Mouse (Mus musculus) MEL (cell line): ENCODE data around the gene Ogfod2. TPM values are rescaled to one million over a fixed set of nuclear protein-coding genes. Genes with fewer than 3 reads are reported as not detected.

Experiments used
- DNase-seq: peaks from one replicate; pipeline ENCODE4 v3.0.0; 2011; ENCODE audit warnings: low read depth, low spot score
- H3K27ac ChIP-seq: 2 replicates; pipeline ENCODE4 v1.5.1; 2012; ENCODE audit warnings: low read depth, mild to moderate bottlenecking, control low read depth, low read length, moderate library complexity; ENCODE audit not compliant: control insufficient read depth
- H3K27me3 ChIP-seq, 2 experiments: fragments of 150-350 bp in 1 of 2; sonication (generic) in 1 of 2; 2 replicates each; pipeline ENCODE4 v1.6.1; 2012; ENCODE audit warnings: low read length in 2 of 2, mild to moderate bottlenecking in 2 of 2, improper control_type of control experiment in 1 of 2, moderate library complexity in 1 of 2; ENCODE audit not compliant: insufficient read depth in 2 of 2, control insufficient read depth in 1 of 2
- H3K36me3 ChIP-seq, 2 experiments: 2 replicates each; pipeline ENCODE4 v1.6.1; 2012 to 2014; ENCODE audit warnings: low read length in 2 of 2, improper control_type of control experiment in 1 of 2, inconsistent platforms in 1 of 2, mild to moderate bottlenecking in 1 of 2; ENCODE audit not compliant: insufficient read depth in 2 of 2, control insufficient read depth in 1 of 2
- H3K4me1 ChIP-seq, 2 experiments: fragments of 150-350 bp in 1 of 2; sonication (generic) in 1 of 2; 2 replicates each; pipeline ENCODE4 v1.6.1; 2012; ENCODE audit warnings: low read length in 2 of 2, improper control_type of control experiment in 1 of 2, mild to moderate bottlenecking in 1 of 2; ENCODE audit not compliant: insufficient read depth in 2 of 2, control insufficient read depth in 1 of 2
- H3K4me3 ChIP-seq, 2 experiments: fragments of 150-350 bp in 1 of 2; sonication (generic) in 1 of 2; 2 replicates each; pipeline ENCODE4 v1.5.1; 2012; ENCODE audit warnings: low read depth in 2 of 2, low read length in 2 of 2, mild to moderate bottlenecking in 2 of 2, moderate library complexity in 2 of 2, control low read depth in 1 of 2, improper control_type of control experiment in 1 of 2; ENCODE audit not compliant: control insufficient read depth in 1 of 2, insufficient read depth in 1 of 2
- H3K79me2 ChIP-seq: 2 replicates; pipeline ENCODE4 v1.6.1; 2012; ENCODE audit warnings: mild to moderate bottlenecking, low read length, moderate library complexity; ENCODE audit not compliant: control insufficient read depth, poor library complexity, insufficient read depth
- H3K9ac ChIP-seq: 2 replicates; pipeline ENCODE4 v1.6.1; 2012; ENCODE audit warnings: low read depth, mild to moderate bottlenecking, control low read depth, low read length, moderate library complexity; ENCODE audit not compliant: control insufficient read depth, poor library complexity, severe bottlenecking
- H3K9me3 ChIP-seq: fragments of 150-350 bp; sonication (generic); replicated peaks from 2 replicates; pipeline ENCODE4 v1.6.1; 2012; ENCODE audit warnings: mild to moderate bottlenecking, low read length, improper control_type of control experiment, moderate library complexity; ENCODE audit not compliant: insufficient read depth
- BHLHE40 ChIP-seq: IDR thresholded peaks from 2 replicates; pipeline ENCODE4 v1.6.1; 2012; ENCODE audit warnings: low read depth, mild to moderate bottlenecking, inconsistent platforms, low read length, improper control_type of control experiment, borderline replicate concordance
- EP300 ChIP-seq, 2 experiments: IDR thresholded peaks; 2 replicates each; pipeline ENCODE4 v1.6.1; 2011; ENCODE audit warnings: improper control_type of control experiment in 2 of 2, low read length in 2 of 2, low read depth in 1 of 2, mild to moderate bottlenecking in 1 of 2
- GATA1 ChIP-seq: IDR thresholded peaks from 2 replicates; pipeline ENCODE4 v1.6.1; 2011; ENCODE audit warnings: low read depth, low read length, improper control_type of control experiment
- HCFC1 ChIP-seq: IDR thresholded peaks from 2 replicates; pipeline ENCODE4 v1.6.1; 2012; ENCODE audit warnings: low read depth, mild to moderate bottlenecking, inconsistent platforms, low read length, improper control_type of control experiment, moderate library complexity
- KAT2A ChIP-seq: conservative IDR thresholded peaks from 2 replicates; pipeline ENCODE4 v1.6.1; 2012; ENCODE audit warnings: low read depth, low read length, improper control_type of control experiment, inconsistent platforms
- MXI1 ChIP-seq: IDR thresholded peaks from 2 replicates; pipeline ENCODE4 v1.6.1; 2011; ENCODE audit warnings: mild to moderate bottlenecking, low read depth, low read length, improper control_type of control experiment
- MYB ChIP-seq: IDR thresholded peaks from 2 replicates; pipeline ENCODE4 v1.6.1; 2011; ENCODE audit warnings: mild to moderate bottlenecking, low read depth, low read length, improper control_type of control experiment
- POLR2AphosphoS5 ChIP-seq: IDR thresholded peaks from 2 replicates; pipeline ENCODE4 v1.6.1; 2012; ENCODE audit warnings: low read depth, borderline replicate concordance, mild to moderate bottlenecking, inconsistent platforms, low read length, moderate library complexity, mixed read lengths
- TBP ChIP-seq: IDR thresholded peaks from 2 replicates; pipeline ENCODE4 v1.8.0; 2011; ENCODE audit warnings: low read depth, low read length, improper control_type of control experiment
- USF1 ChIP-seq: IDR thresholded peaks from 2 replicates; pipeline ENCODE4 v1.6.1; 2014; ENCODE audit warnings: low read depth, mild to moderate bottlenecking, inconsistent platforms, low read length, improper control_type of control experiment, moderate library complexity
- ZMIZ1 ChIP-seq: IDR thresholded peaks from 2 replicates; pipeline ENCODE4 v1.6.1; 2012; ENCODE audit warnings: low read depth, mild to moderate bottlenecking, inconsistent platforms, low read length, improper control_type of control experiment, moderate library complexity
- polyA plus RNA-seq, 2 experiments: library from polyadenylated mRNA; stranded (reverse) in 1 of 2; unstranded in 1 of 2; fragments of >175 nt in 1 of 2; fragments of >200 nt in 1 of 2; gene quantifications; 2 replicates each; pipeline versions ENCODE4 v1.2.1 to v1.2.4; 2012; ENCODE audit warnings: low replicate concordance in 2 of 2, low read depth in 1 of 2; ENCODE audit not compliant: insufficient read length in 2 of 2, insufficient read depth in 1 of 2, missing spikeins in 1 of 2
- total RNA-seq: library from RNA; depleted of rRNA; stranded (reverse); fragments of 300-350 nt; gene quantifications from 2 replicates; pipeline ENCODE4 v1.2.3, GENCODE M21; 2012; rRNA removed

Gene Ogfod2
- total and polyA plus RNA-seq, 3 experiments, result 39.8 to 51.2 TPM; not detected in 1

DNA sequence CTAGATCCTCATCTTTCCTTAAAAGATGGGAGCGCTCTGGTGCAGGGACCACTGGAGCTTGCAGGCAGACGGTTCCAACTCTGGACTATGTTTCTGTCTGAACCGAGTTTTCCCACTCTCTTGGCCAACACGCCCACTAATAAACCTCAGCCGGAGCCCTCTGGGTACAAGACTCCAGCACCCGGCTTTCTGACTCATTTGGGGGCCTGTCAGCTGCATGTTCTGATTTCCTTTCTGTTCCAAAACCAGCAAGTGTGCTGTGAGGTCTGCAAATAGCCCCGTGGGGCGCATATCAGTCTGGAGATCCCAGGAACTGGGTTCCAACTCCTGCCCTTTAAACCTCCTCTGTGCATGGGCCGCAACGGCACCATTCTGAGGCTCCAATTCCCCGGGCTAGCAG, 51.3 kb downstream of the Ogfod2 start:
- Histone ChIP-seq H3K79me2 (no peaks in the 10 kb centered on the region), H3K4me3 (no peak overlapping the region), H3K9ac (no peak overlapping the region), H3K4me1 (no peaks in the 10 kb centered on the region), H3K9me3 (no peaks in the 10 kb centered on the region), H3K27ac (no peak overlapping the region), H3K36me3 (no peaks in the 10 kb centered on the region), H3K27me3 (no peaks in the 10 kb centered on the region)
- TF ChIP-seq EP300 (IDR thresholded peaks at IDR 0.05; ENCODE audit: low read depth in 1 of 2, low read length in 2 of 2) (no peak), BHLHE40 (no peak), MYB (no peak), ZMIZ1 (no peak), TBP (no peak), POLR2AphosphoS5 (no peak), MXI1 (no peak), USF1 (no peak), GATA1 (no peak), HCFC1 (no peak), KAT2A (no peak)
- DNase-seq, result no peak

Other genes starting within 250 kb of the Ogfod2 start
- not detected in 2 replicates for gene Hcar2, start 246.8 kb upstream of the Ogfod2 start, total RNA-seq
- gene Hcar2, start 246.8 kb upstream of the Ogfod2 start, polyA plus RNA-seq, result not detected
- gene Hcar1, start 232.3 kb upstream of the Ogfod2 start, total RNA-seq, result not detected in 2 replicates
- gene Hcar1, start 232.3 kb upstream of the Ogfod2 start, polyA plus RNA-seq, result not detected
- 100 and 109 TPM in 2 replicates for gene Denr, start 205.1 kb upstream of the Ogfod2 start, total RNA-seq
- 100 to 1,000 TPM in 1 of 2 experiments, 10 to 100 TPM in 1; 62.4 to 323 TPM for gene Denr, start 205.1 kb upstream of the Ogfod2 start, polyA plus RNA-seq
- gene Gm43518, start 184.9 kb upstream of the Ogfod2 start, total RNA-seq, result 1.5 and 2.1 TPM in 2 replicates
- gene Gm43518, start 184.9 kb upstream of the Ogfod2 start, polyA plus RNA-seq, result 1 to 10 TPM in 1 of 2 experiments, not detected in 1; 3.6 TPM
- gene Ccdc62, start 181.6 kb upstream of the Ogfod2 start, total RNA-seq, result 7.5 and 8.5 TPM in 2 replicates
- gene Ccdc62, start 181.6 kb upstream of the Ogfod2 start, polyA plus RNA-seq, result 10 to 100 TPM in 1 of 2 experiments, not detected in 1; 13.4 TPM
- gene Hip1r, start 138.7 kb upstream of the Ogfod2 start, total RNA-seq, result 14.9 and 16.6 TPM in 2 replicates
- 10 to 100 TPM in 1 of 2 experiments, not detected in 1; 31.6 TPM for gene Hip1r, start 138.7 kb upstream of the Ogfod2 start, polyA plus RNA-seq
- gene Vps37b, start 80.0 kb upstream of the Ogfod2 start, total RNA-seq, result 27.4 and 28.6 TPM in 2 replicates
- gene Vps37b, start 80.0 kb upstream of the Ogfod2 start, polyA plus RNA-seq, result 10 to 100 TPM in 1 of 2 experiments, not detected in 1; 66.0 TPM
- gene Abcb9, start 16.5 kb upstream of the Ogfod2 start, total RNA-seq, result 2.1 and 2.4 TPM in 2 replicates
- 1 to 10 TPM in 1 of 2 experiments, not detected in 1; 8.1 TPM for gene Abcb9, start 16.5 kb upstream of the Ogfod2 start, polyA plus RNA-seq
- gene Arl6ip4, start 3.8 kb downstream of the Ogfod2 start, total RNA-seq, result 57.8 and 60.4 TPM in 2 replicates
- 100 to 1,000 TPM in 1 of 2 experiments, not detected in 1; 128 TPM for gene Arl6ip4, start 3.8 kb downstream of the Ogfod2 start, polyA plus RNA-seq
- 5.7 and 7.0 TPM in 2 replicates for gene Pitpnm2, start 137.5 kb downstream of the Ogfod2 start, total RNA-seq
- 10 to 100 TPM in 1 of 2 experiments, not detected in 1; 22.2 TPM for gene Pitpnm2, start 137.5 kb downstream of the Ogfod2 start, polyA plus RNA-seq
- gene Mphosph9, start 215.7 kb downstream of the Ogfod2 start, total RNA-seq, result 9.0 and 10.9 TPM in 2 replicates
- 10 to 100 TPM; 10.4 to 60.8 TPM for gene Mphosph9, start 215.7 kb downstream of the Ogfod2 start, polyA plus RNA-seq
- gene 2810006K23Rik, start 215.8 kb downstream of the Ogfod2 start, total RNA-seq, result 6.5 and 7.6 TPM in 2 replicates
- 10 to 100 TPM in 1 of 2 experiments, not detected in 1; 13.3 TPM for gene 2810006K23Rik, start 215.8 kb downstream of the Ogfod2 start, polyA plus RNA-seq